Mouse (Mus musculus) neural tube, embryonic 12.5 days (tissue): Measurements from ENCODE around the gene Hs3st1. TPM values are rescaled to one million over a fixed set of nuclear protein-coding genes. Genes with fewer than 3 reads are reported as not detected.
A peak's percentile ranks its signal among the peaks of the same experiment; 100 is the strongest.

Source experiments
- ATAC-seq: fragments of 200-750 bp; cut with Nextera tagmentation; 2 replicates; pipeline ENCODE4 v1.8.0; 2017; ENCODE audit warnings: low read depth, mild to moderate bottlenecking, moderate TSS enrichment, moderate library complexity; ENCODE audit not compliant: low FRiP score
- H3K27ac ChIP-seq: fragments of 300-500 bp; sonication (generic); 2 replicates; pipeline ENCODE4 v1.5.1; 2016
- H3K27me3 ChIP-seq: fragments of 300-500 bp; sonication (generic); replicated peaks from 2 replicates; pipeline ENCODE4 v1.6.1; 2016; ENCODE audit warnings: mild to moderate bottlenecking
- H3K36me3 ChIP-seq: fragments of 300-500 bp; sonication (generic); 2 replicates; pipeline ENCODE4 v1.6.1; 2016; ENCODE audit warnings: mild to moderate bottlenecking
- H3K4me1 ChIP-seq: fragments of 300-500 bp; sonication (generic); 2 replicates; pipeline ENCODE4 v1.6.1; 2016
- H3K4me2 ChIP-seq: fragments of 300-500 bp; sonication (generic); replicated peaks from 2 replicates; pipeline ENCODE4 v1.6.1; 2016; ENCODE audit warnings: mild to moderate bottlenecking
- H3K4me3 ChIP-seq: fragments of 300-500 bp; sonication (generic); 2 replicates; pipeline ENCODE4 v1.5.1; 2016
- H3K9ac ChIP-seq: fragments of 300-500 bp; sonication (generic); 2 replicates; pipeline ENCODE4 v1.6.1; 2016; ENCODE audit warnings: mild to moderate bottlenecking
- H3K9me3 ChIP-seq: fragments of 300-500 bp; sonication (generic); 2 replicates; pipeline ENCODE4 v1.6.1; 2016; ENCODE audit warnings: mild to moderate bottlenecking
- WGBS: fragments of 180-500 bp; shearing (Covaris S2); methylation state at CpG from one replicate; pipeline ENCODE4 v1.1.7; 2016; 5-methylcytosine and 5-hydroxymethylcytosine counted together
- polyA plus RNA-seq: library from polyadenylated mRNA; unstranded; fragments of >200 nt; fragmentation: Nextera tagmentation; extraction: Ambion mirVana; gene quantifications from 2 replicates; pipeline ENCODE4 v1.2.1, GENCODE M21; 2016

Hs3st1 gene
- polyA plus RNA-seq, 1 experiment from 2014 or later: 12.3 TPM

DNA sequence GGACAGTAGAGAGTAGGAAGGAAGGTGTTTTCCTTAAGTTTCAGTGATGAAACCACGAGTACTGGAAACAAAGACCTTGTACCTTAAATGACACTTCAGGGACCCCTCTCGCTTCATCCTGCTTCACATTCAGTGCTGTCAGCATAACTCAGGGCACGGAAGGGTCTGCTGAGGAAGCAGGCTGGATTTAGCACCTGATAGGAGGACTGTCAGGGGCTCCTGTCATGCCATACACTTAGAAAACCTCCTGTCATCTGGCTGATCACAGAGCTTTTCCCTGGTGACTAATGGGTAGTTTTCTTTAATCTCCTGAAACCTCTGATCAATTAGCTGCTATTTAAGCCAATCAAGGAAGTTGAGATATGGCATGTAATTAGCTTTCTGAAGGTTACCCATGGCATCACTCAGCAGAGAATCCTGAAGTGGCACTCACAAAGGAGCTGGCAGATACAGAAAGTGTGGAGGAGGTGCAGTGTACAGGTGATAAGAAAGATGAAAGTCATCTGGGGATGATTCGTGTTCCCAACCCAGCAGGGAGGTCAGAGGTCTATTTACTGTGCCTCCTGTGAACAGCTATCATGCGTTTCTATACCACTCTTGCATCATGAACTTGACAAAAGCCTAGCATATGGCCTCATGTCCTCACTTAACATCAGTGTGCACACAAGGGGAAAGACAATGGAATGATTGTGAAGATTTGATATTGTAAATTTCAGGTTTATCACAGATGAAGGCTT, 22.1 kb downstream of the Hs3st1 start:
- Histone ChIP-seq H3K4me1 (no peaks in the 10 kb centered on the region), H3K4me3 (no peak overlapping the region), H3K9ac (no peak overlapping the region), H3K27ac (no peak overlapping the region), H3K36me3 (no peaks in the 10 kb centered on the region), H3K27me3 (no peaks in the 10 kb centered on the region), H3K9me3 (no peaks in the 10 kb centered on the region), H3K4me2 (no peak overlapping the region)
- WGBS: 58% methylated on average over 5 of the region's 5 CpGs
- ATAC-seq: no peak

DNA sequence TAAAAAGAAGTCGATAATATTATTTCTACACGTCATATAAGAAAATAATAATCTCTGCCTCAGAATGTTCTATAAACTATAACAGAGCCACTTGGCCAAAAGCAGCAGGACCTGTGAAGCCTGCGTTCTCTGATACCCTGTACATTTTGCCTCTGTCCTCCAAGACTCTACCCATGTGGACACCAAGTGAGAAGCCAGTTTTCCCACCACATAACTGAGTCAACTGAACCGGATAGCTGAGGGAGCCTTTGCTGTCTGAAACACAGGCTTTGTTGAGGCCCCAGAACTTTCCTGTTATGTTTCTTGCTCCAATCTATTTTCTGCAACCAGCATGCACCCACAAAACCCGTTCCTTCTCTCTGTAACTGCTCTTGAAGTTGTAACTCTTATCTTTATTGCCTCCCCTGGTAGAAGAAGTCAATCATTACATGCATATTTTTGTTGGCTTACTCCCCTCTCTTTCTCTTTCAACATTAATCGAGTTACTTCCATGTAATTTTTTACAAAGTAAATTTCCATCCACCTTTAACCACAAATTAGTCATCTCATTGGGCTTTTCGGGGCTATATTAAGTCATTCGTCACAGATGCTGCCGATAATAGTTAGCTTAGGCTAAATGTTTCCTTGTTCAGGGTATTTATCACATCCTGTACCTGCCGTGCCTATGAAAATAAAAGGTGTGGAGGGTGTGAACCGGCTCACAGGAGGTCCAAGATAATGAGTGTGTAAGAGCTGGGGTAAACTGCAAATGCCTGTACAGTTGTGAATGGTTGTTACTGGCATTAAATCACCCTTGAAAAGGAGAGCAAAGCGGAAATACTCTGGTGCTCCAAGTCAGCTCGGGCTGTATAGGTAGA, 39.4 kb downstream of the Hs3st1 start:
- Histone ChIP-seq H3K9ac (no peak overlapping the region), H3K4me1 (no peaks in the 10 kb centered on the region), H3K36me3 (no peaks in the 10 kb centered on the region), H3K27ac (no peak overlapping the region), H3K4me2 (no peak overlapping the region), H3K9me3 (no peaks in the 10 kb centered on the region), H3K27me3 (no peaks in the 10 kb centered on the region), H3K4me3 (no peak overlapping the region)
- ATAC-seq: no peak
- 81% methylated on average over 13 of the region's 13 CpGs for WGBS

DNA sequence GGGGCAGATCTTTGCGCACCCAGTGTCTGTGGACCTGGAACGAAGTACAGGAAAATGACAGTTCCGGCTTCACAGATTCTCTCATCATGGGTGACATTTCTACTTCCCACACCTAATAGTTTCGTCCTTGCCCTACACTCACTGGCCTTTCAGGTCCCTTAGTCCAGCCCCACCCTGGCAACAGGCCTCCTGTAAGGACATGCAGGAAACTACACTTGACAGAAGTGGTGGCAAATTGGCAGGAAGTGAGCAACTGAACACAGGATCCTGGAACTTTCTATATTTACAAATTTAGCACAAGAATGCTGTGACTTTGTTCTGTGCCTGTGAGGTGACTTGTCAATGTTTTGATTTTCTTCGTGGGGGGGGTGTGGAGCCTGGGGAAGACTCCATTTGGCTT, 40.1 kb downstream of the Hs3st1 start:
- Histone ChIP-seq H3K4me1 (no peaks in the 10 kb centered on the region), H3K27me3 (no peaks in the 10 kb centered on the region), H3K27ac (no peak overlapping the region), H3K36me3 (no peaks in the 10 kb centered on the region), H3K4me3 (no peak overlapping the region), H3K9ac (no peak overlapping the region), H3K9me3 (no peaks in the 10 kb centered on the region), H3K4me2 (no peak overlapping the region)
- 87% methylated on average over 5 of the region's 5 CpGs for WGBS
- ATAC-seq: no peak

DNA sequence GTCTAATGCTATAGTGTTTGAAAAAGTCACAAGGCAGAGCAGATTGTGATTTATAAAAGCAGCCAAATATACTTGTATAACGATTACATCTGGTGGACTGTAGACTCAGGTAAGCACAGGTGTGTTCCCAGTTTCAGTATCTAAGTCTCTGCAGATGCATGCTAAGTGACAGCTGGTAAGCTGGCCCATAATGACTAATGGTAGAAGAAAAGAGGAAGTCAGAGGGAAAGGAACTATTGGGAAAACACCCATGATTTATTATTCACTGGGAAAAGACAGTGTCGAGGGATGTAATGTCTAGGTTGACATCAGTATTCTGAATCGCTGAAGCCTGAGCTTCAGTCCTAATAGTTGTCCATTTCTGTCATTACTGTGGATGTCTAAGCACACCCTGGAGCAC, 49.7 kb downstream of the Hs3st1 start:
- no peaks in the 10 kb centered on the region for H3K36me3 ChIP-seq
- H3K9ac ChIP-seq: no peak overlapping the region
- WGBS: 64% methylated on average over 3 of the region's 3 CpGs
- H3K4me1 ChIP-seq: no peaks in the 10 kb centered on the region
- H3K4me3 ChIP-seq: no peak overlapping the region
- no peak overlapping the region for H3K4me2 ChIP-seq
- H3K9me3 ChIP-seq: no peaks in the 10 kb centered on the region
- H3K27me3 ChIP-seq: no peaks in the 10 kb centered on the region
- H3K27ac ChIP-seq: no peak overlapping the region
- no peak for ATAC-seq

DNA sequence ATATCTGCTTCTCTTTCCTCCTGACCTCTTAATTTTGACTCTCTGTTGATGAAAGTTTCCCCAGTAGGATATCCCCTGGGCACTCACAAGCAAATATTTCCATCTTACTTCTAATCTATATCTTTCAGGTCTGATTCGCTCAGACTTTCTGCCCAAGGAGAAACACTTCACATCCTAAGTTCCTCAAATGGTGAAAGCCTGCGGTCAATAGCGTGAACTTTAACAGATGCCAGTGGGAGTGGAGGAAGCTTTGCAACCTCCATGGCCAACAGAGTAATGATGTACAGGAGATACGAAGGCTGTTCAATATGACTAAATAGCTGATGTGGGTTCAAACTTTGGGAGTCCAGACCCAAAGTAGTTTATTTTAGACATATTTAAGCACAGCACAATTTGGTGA, 94.4 kb downstream of the Hs3st1 start:
- no peak for ATAC-seq
- Histone ChIP-seq H3K4me3 (no peak overlapping the region), H3K27ac (no peak overlapping the region), H3K4me1 (no peaks in the 10 kb centered on the region), H3K9ac (no peak overlapping the region), H3K36me3 (no peaks in the 10 kb centered on the region), H3K9me3 (no peaks in the 10 kb centered on the region), H3K4me2 (no peak overlapping the region), H3K27me3 (no peaks in the 10 kb centered on the region)
- 94% methylated on average over 4 of the region's 4 CpGs for WGBS

DNA sequence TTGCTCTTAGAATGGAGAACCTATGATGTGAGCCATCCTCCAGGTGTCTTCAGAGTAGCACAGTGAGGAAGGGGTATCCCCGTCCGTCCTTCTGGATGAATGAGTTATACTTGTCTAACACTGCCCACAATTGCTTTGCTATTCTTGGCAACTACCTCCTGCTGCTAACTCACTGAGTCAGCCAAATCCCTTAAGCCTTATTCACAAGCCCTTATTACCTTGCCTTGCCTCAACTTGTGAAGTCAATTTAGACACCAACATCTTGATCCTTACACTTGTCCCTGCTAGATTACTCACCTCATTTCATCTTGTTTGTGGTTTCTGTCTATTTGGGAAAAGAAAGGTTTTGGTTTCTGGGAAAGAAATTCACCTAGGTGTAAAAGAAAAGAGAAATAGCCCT, 95.9 kb downstream of the Hs3st1 start:
- no peaks in the 10 kb centered on the region for H3K4me1 ChIP-seq
- H3K27ac ChIP-seq: no peak overlapping the region
- no peak for ATAC-seq
- H3K36me3 ChIP-seq: no peaks in the 10 kb centered on the region
- H3K27me3 ChIP-seq: no peaks in the 10 kb centered on the region
- no peak overlapping the region for H3K4me3 ChIP-seq
- H3K9me3 ChIP-seq: no peaks in the 10 kb centered on the region
- 53% methylated on average over 2 of the region's 2 CpGs for WGBS
- no peak overlapping the region for H3K4me2 ChIP-seq
- H3K9ac ChIP-seq: no peak overlapping the region

DNA sequence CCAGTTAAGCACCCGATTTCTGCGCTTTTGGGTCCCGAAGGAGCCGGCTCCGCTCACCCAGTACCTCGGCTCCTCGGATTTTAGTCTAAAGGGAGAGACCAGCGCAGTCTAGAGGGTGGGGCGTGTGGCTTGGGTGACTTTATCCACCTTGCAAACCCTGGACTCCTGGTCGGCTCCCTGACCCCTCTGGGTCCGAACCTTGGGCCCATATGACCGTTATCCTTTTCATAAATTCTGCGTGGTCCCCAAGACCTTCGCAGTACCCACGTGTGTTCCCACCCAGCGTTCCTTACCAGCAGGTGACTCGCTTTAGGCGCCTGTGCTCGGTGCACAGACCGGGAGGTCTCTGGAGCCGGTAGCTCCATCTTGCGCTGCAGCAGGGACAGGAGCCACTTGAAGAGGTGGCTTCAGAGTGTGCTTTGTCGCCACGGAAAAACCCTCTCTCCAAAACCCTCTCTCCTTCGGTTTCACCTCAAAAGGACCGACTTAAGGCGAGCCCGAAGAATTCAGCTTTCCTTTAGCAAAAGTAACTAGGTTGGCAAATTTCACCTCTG, 110.4 kb downstream of the Hs3st1 start:
- WGBS: under 1% methylated on average over 28 of the region's 28 CpGs
- Histone ChIP-seq H3K4me1 (peaks cover 7% of the 10 kb centered on the region), H3K27ac (no peak overlapping the region), H3K27me3 (peaks cover 6% of the 10 kb centered on the region), H3K4me3 (peak overlapping the region; percentile 61), H3K4me2 (peak overlapping the region; percentile 93), H3K9me3 (no peaks in the 10 kb centered on the region), H3K9ac (peak overlapping the region; percentile 48), H3K36me3 (no peaks in the 10 kb centered on the region)
- peak; percentile 81 for ATAC-seq

DNA sequence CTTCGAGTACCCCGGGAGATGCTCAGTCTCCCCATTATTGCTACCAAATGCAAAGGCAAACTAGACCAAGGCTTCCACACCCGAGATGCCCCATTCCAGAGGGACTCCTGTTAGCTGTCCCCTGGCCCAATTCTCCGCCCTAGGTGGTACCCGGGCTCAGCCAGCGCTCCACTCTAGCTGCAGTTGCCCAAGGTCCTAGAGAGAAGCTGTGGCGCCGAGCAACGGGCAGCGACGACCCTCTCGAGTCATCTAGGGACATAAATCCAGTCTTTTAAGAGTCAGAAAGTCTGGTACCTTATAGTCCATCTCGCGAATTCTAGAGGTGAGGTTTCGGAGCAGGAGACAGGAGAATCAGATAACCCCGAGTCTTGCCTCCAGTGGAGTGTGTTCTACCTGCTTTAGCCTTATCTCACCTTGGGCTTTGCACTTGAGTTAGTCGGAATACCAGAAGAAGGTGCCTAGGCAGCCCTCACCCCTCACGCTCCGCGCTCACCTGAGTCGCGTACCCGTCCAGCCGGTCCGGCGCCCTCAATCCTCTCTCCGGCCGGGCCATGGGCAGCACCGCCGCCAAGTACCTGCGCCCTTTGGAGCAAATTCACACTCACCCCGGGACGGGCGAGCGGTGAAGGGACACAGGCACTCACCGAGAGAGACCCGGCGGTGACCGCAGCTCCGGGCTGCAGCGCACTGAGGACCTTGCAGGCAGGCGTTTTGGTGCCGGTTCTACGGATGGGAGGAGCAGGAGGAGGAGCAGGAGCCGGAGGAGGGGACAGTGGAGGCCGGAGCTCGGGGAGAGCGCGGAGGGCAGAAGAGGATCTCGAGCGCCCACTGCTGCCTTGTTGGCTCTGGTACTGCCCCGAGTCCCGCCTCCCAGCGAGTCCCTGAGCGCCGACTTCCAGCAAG, 111.1 kb downstream of the Hs3st1 start:
- no peak overlapping the region for H3K27ac ChIP-seq
- H3K4me2 ChIP-seq: peak overlapping the region; percentile 93
- peaks cover 6% of the 10 kb centered on the region for H3K27me3 ChIP-seq
- H3K9ac ChIP-seq: peak overlapping the region; percentile 48
- peak overlapping the region; percentile 61 for H3K4me3 ChIP-seq
- peak; percentile 97 for ATAC-seq
- WGBS: 1% methylated on average over 56 of the region's 56 CpGs
- peaks cover 7% of the 10 kb centered on the region for H3K4me1 ChIP-seq
- no peaks in the 10 kb centered on the region for H3K9me3 ChIP-seq
- no peaks in the 10 kb centered on the region for H3K36me3 ChIP-seq

DNA sequence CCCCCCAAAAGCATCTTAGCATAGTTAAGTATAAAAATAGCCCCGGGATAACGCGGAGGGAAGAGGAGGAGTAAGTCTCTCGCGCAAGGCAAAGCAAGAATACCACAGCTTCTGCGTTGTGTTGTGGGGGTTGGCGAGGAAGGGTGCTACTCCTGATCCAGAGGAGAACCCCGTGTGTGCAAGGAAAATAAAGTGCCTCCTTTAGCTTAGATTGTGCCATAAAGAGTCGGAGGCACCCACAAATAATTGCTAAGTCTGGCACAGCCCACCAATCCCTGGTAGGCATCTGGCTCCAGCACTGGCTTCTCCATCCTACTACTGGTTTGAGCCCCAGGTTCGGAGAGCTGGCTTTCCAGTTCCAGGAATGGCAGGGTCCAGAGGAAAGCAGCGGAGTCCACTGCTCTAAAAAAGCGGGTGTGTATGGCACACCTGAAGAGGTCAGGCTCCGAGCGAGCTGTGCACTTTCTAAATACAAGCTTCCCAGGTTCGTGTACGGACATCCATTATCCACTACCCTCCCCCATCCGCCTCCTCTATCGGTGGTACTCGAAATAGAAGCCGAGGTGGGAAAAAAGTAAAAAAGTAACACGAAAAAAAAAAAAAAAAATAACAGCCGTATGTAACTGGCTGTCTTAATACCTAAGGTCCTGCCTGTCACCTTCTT, 111.9 kb downstream of the Hs3st1 start:
- no peak for ATAC-seq
- H3K36me3 ChIP-seq: no peaks in the 10 kb centered on the region
- 3% methylated on average over 22 of the region's 22 CpGs for WGBS
- H3K4me1 ChIP-seq: peaks cover 7% of the 10 kb centered on the region
- H3K27me3 ChIP-seq: peaks cover 6% of the 10 kb centered on the region
- no peaks in the 10 kb centered on the region for H3K9me3 ChIP-seq
- no peak overlapping the region for H3K27ac ChIP-seq
- peak overlapping the region; percentile 61 for H3K4me3 ChIP-seq
- peak overlapping the region; percentile 48 for H3K9ac ChIP-seq
- H3K4me2 ChIP-seq: peak overlapping the region; percentile 93

DNA sequence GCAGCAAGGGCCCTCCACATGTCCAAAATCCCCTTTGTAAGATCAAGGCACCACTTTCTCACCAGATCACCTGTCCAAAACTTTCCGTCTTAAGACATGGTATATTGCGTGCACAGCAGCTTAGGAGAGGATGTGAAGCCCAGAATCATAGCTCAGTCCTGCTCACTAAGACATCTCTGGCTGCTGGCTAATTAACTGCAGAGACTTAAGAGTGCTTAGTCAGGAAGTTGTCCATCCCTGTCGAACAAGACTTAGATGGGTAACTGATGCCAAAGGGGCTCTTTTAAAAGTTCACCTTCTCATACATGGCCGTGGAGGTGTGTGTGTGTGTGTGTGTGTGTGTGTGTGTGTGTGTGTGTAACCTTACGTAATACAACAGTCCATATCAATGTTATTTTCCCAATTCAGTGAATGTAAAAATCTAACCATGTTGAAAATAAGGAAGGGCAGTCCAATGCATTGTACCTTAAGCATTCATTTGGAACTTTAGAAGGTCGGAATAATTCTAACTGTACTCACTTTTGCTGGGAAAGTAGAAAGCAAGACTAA, 113.0 kb downstream of the Hs3st1 start:
- H3K27ac ChIP-seq: no peak overlapping the region
- no peak for ATAC-seq
- no peak overlapping the region for H3K4me3 ChIP-seq
- peaks cover 6% of the 10 kb centered on the region for H3K27me3 ChIP-seq
- 78% methylated on average over 6 of the region's 6 CpGs for WGBS
- H3K9ac ChIP-seq: no peak overlapping the region
- peaks cover 7% of the 10 kb centered on the region for H3K4me1 ChIP-seq
- H3K36me3 ChIP-seq: no peaks in the 10 kb centered on the region
- no peaks in the 10 kb centered on the region for H3K9me3 ChIP-seq
- H3K4me2 ChIP-seq: peak overlapping the region; percentile 93

DNA sequence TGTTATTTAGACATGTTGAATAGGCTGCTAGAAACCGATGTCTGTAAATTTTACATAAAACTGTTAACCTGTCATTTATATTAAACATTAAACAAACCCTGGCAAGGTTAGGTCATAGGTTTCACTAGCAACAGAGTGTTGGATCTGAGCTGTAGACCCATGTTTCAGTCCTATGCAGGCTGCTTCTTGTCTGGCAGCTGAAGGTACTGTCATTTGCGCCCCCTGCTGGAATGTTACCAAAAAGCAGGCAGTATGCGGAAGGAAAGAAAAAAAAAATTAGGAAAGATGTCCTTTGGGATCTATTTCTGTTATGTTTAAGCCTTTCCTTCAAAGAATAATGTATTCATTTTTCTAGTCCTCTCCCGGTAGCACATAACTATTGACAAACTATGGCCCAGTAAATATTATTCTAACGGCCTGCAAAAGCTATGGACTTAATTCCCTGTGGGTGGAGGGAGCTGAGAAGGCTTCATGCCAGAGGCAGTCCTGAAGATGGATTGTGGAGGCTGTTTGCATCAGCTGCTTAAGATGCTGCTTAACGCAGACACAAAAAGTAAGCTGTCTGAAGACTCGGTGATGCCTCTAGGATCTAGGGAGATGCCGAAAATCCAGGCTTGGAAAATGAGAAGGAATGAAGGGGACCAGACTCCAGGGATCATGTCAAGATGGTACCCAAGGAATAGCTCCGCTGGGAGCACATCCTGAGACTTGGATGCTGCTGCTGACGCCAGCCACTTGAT, 115.7 kb downstream of the Hs3st1 start:
- no peaks in the 10 kb centered on the region for H3K36me3 ChIP-seq
- 51% methylated on average over 10 of the region's 10 CpGs for WGBS
- H3K27me3 ChIP-seq: peaks cover 6% of the 10 kb centered on the region
- no peak overlapping the region for H3K4me2 ChIP-seq
- peaks cover 7% of the 10 kb centered on the region for H3K4me1 ChIP-seq
- no peak overlapping the region for H3K27ac ChIP-seq
- ATAC-seq: no peak
- H3K9me3 ChIP-seq: no peaks in the 10 kb centered on the region
- H3K4me3 ChIP-seq: no peak overlapping the region
- no peak overlapping the region for H3K9ac ChIP-seq
